Mouse (Mus musculus): Measurements from ENCODE around the gene Btbd19.

DNA sequence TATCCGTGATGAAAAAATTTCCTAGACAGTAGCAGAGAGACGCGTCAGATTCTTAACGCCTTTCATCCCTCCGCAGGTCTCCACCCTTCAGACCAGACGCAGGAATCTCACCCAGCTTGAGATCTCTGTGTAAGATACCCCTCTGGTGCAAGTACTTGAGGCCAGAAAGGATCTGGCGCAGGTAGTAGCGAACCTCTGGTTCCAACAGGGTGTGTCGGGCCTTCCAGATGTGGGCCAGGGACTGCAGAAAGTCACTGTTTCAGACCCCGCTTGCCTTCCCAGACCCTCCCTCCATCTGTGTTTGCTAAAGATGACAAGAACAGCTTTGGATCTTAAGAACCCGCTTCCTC, 7.2 kb upstream of the Btbd19 start:
- TF ChIP-seq CTCF (IDR thresholded peaks at IDR 0.05; ENCODE audit: low read depth, low read length): no peak
- no peak for TF ChIP-seq POLR2AphosphoS5 (IDR thresholded peaks at IDR 0.05; ENCODE audit: insufficient replicate concordance, low read depth, low read length)
- no peak for TF ChIP-seq GATA1 (IDR thresholded peaks at IDR 0.05; ENCODE audit: borderline replicate concordance, low read length)
- no peak for TF ChIP-seq GATA2 (IDR thresholded peaks at IDR 0.05; ENCODE audit: borderline replicate concordance, low read depth, low read length)
- TF ChIP-seq TAL1 (conservative IDR thresholded peaks at IDR 0.05; ENCODE audit: low read depth, low read length): no peak

Data from G1E (cell line).